Mouse (Mus musculus) lung, postnatal 0 days (tissue): ENCODE results near the gene Fpgt. TPM values are rescaled to one million over a fixed set of nuclear protein-coding genes. Genes with fewer than 3 reads are reported as not detected.

Experiments
- ATAC-seq: fragments of 200-750 bp; cut with Nextera tagmentation; 2 replicates; pipeline ENCODE4 v1.8.0; 2017; ENCODE audit warnings: moderate library complexity
- DNase-seq: peaks from one replicate; pipeline ENCODE4 v3.0.0-alpha.2; 2016; ENCODE audit warnings: low spot score
- H3K27ac ChIP-seq: fragments of 300-500 bp; sonication (generic); 2 replicates; pipeline ENCODE4 v1.5.1; 2014; ENCODE audit warnings: antibody characterized with exemption, mild to moderate bottlenecking, low read length, mixed read lengths
- H3K27me3 ChIP-seq: fragments of 300-500 bp; sonication (generic); replicated peaks from 2 replicates; pipeline ENCODE4 v1.6.1; 2014; ENCODE audit warnings: low read length, mixed read lengths; ENCODE audit not compliant: insufficient read depth
- H3K36me3 ChIP-seq: fragments of 300-500 bp; sonication (generic); 2 replicates; pipeline ENCODE4 v1.6.1; 2014; ENCODE audit warnings: low read length, mixed read lengths; ENCODE audit not compliant: insufficient read depth
- H3K4me1 ChIP-seq: fragments of 300-500 bp; sonication (generic); 2 replicates; pipeline ENCODE4 v1.6.1; 2014; ENCODE audit warnings: antibody characterized with exemption, low read depth, low read length, mixed read lengths; ENCODE audit not compliant: insufficient read depth
- H3K4me2 ChIP-seq: fragments of 300-500 bp; sonication (generic); replicated peaks from 2 replicates; pipeline ENCODE4 v1.6.1; 2014; ENCODE audit warnings: low read depth, mild to moderate bottlenecking, low read length, moderate library complexity, mixed read lengths
- H3K4me3 ChIP-seq: fragments of 300-500 bp; sonication (generic); 2 replicates; pipeline ENCODE4 v1.5.1; 2014; ENCODE audit warnings: low read depth, low read length
- H3K9ac ChIP-seq: fragments of 300-500 bp; sonication (generic); replicated peaks from 2 replicates; pipeline ENCODE4 v1.6.1; 2014; ENCODE audit warnings: low read depth, mild to moderate bottlenecking
- H3K9me3 ChIP-seq: fragments of 300-500 bp; sonication (generic); 2 replicates; pipeline ENCODE4 v1.6.1; 2016; ENCODE audit warnings: low read length, mixed read lengths
- CTCF ChIP-seq: IDR thresholded peaks from 2 replicates; pipeline ENCODE4 v1.5.1; 2016; ENCODE audit warnings: antibody characterized with exemption, mild to moderate bottlenecking
- EP300 ChIP-seq: IDR thresholded peaks from 2 replicates; pipeline ENCODE4 v1.6.1; 2016; ENCODE audit warnings: antibody characterized with exemption, mild to moderate bottlenecking, control low read depth
- WGBS: fragments of 180-500 bp; shearing (Covaris S2); extraction: QIAGEN DNeasy Blood & Tissue Kit; methylation state at CpG from one replicate; pipeline ENCODE4 v1.1.7; 2014; 5-methylcytosine and 5-hydroxymethylcytosine counted together
- polyA plus RNA-seq: library from polyadenylated mRNA; unstranded; fragments of >200 nt; fragmentation: Nextera tagmentation; extraction: Ambion mirVana; gene quantifications from 2 replicates; pipeline ENCODE4 v1.2.1, GENCODE M21; 2015

The Fpgt gene
- polyA plus RNA-seq, 1 experiment from 2014 or later = 9.3 TPM

GRCm38 (mm10) chr3:155053189-155053588 lies 40.0 kb downstream of the Fpgt start:
- Histone ChIP-seq H3K27ac (no peak overlapping the region), H3K4me1 (no peaks in the 10 kb centered on the region), H3K9ac (no peak overlapping the region), H3K36me3 (no peaks in the 10 kb centered on the region), H3K9me3 (no peaks in the 10 kb centered on the region), H3K27me3 (no peaks in the 10 kb centered on the region), H3K4me3 (no peak overlapping the region), H3K4me2 (no peak overlapping the region)
- TF ChIP-seq CTCF (no peak), EP300 (no peak)
- no peak for ATAC-seq
- WGBS = 47% methylated on average over 1 of the region's 1 CpGs
- DNase-seq = no peak

DNA sequence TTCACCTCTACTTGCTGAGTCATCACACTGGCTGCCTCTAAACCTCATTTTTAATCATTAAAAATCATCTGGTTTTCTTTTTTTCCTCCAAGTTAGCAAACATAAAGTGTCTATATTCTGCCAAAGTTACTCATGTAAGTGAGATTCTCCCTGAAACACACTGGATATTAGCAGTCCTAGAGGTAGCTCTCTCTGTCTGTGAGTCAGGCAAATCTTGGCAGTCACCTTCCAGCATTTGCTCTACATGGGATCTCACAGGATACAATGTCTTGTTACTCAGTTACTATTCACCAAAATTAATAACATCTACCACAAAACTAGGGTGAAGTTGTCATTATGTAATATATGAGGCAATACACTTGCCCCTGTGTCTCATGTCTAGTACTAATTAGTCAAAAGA lies 41.2 kb downstream of the Fpgt start:
- DNase-seq (no peak), ATAC-seq (no peak)
- Histone ChIP-seq H3K9me3 (no peaks in the 10 kb centered on the region), H3K27ac (no peak overlapping the region), H3K4me3 (no peak overlapping the region), H3K4me2 (no peak overlapping the region), H3K4me1 (no peaks in the 10 kb centered on the region), H3K27me3 (no peaks in the 10 kb centered on the region), H3K36me3 (no peaks in the 10 kb centered on the region), H3K9ac (no peak overlapping the region)
- TF ChIP-seq EP300 (no peak), CTCF (no peak)

- TF ChIP-seq CTCF (no peak), EP300 (no peak)
- Histone ChIP-seq H3K27me3 (no peaks in the 10 kb centered on the region), H3K4me1 (no peaks in the 10 kb centered on the region), H3K9me3 (no peaks in the 10 kb centered on the region), H3K9ac (no peak overlapping the region), H3K4me3 (no peak overlapping the region), H3K36me3 (no peaks in the 10 kb centered on the region), H3K27ac (no peak overlapping the region), H3K4me2 (no peak overlapping the region)
- 14% methylated on average over 1 of the region's 1 CpGs for WGBS
- ATAC-seq (no peak), DNase-seq (no peak)
These were observed 54.0 kb downstream of the Fpgt start for GRCm38 (mm10) chr3:155039012-155039836.

Other genes with a start within 250 kb of the Fpgt start
- gene Tnni3k, start 38.0 kb downstream of the Fpgt start, polyA plus RNA-seq = 0.69 and 0.75 TPM in 2 replicates
- 1.1 and 1.4 TPM in 2 replicates for gene Lrriq3, start within 50 bp of the Fpgt start, polyA plus RNA-seq